8 mouse cellular contexts compared by ENCODE assay signal in the genomic region with DNA sequence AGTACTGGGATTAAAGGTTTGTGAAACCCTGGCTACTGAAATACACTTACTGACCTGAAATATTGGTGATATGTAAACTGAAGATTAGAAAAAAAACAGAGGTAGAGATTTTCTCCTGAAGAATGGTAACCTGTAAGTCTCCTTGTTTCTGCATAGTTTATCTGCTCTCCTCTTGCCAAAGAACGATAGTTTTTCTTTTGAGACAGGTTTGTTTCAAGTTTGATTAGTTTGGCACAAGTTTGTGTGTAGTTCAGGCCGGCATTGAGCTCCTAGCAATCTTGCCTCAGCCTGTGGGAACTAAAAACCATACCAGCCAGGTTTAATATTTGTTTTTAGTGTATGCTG. TPM values are rescaled to one million over a fixed set of nuclear protein-coding genes. Genes with fewer than 3 reads are reported as not detected.
DNase-seq lines count a peak whose midpoint lies in the region; ATAC-seq and TF ChIP-seq lines count a peak whose summit lies in the region.

No protein-coding gene starts in this region.

- ATAC-seq in kidney, embryonic 15.5 days (replicated peaks; ENCODE audit: low FRiP score) = no peak
- ATAC-seq in embryonic facial prominence, embryonic 11.5 days (replicated peaks; ENCODE audit: insufficient number of reproducible peaks, low FRiP score, low TSS enrichment, low read depth) = no peak
- no peak for ATAC-seq in intestine, embryonic 14.5 days (replicated peaks; ENCODE audit: low FRiP score, low TSS enrichment, low read depth)
- ATAC-seq in midbrain, embryonic 16.5 days = no peak

- no peak overlapping the region for H3K27ac ChIP-seq in kidney, embryonic 15.5 days
- no peak overlapping the region for H3K27ac ChIP-seq in embryonic facial prominence, embryonic 11.5 days (replicated peaks; ENCODE audit: low read depth, low read length)
- no peak overlapping the region for H3K27ac ChIP-seq in intestine, embryonic 14.5 days (ENCODE audit: low read depth)
- H3K27ac ChIP-seq in midbrain, embryonic 16.5 days (ENCODE audit: low read length) = no peak overlapping the region
- no peak overlapping the region for H3K27ac ChIP-seq in thymus, adult 2 months (ENCODE audit: control insufficient read depth, insufficient read depth, low read length)

- no peak for TF ChIP-seq CTCF in thymus, adult 2 months (IDR thresholded peaks at IDR 0.05; ENCODE audit: borderline replicate concordance, control insufficient read depth, extremely low read depth, insufficient read depth, low read length, poor library complexity)

- DNase-seq in kidney, postnatal 10 days = no peak
- no peak for DNase-seq in embryonic facial prominence, embryonic 11.5 days (ENCODE audit: low spot score)
- DNase-seq in intestine, embryonic 14.5 days (ENCODE audit: low spot score) = no peak
- DNase-seq in cerebellum, adult 8-10 months = no peak
- no peak for DNase-seq in adrenal gland, postnatal 4 days (ENCODE audit: low spot score in 2 of 2)
- DNase-seq in thymus, adult 2 months = no peak

- peak overlapping the region; percentile 85 for H3K4me3 ChIP-seq in kidney, embryonic 15.5 days (replicated peaks)
- peak overlapping the region; percentile 93 for H3K4me3 ChIP-seq in embryonic facial prominence, embryonic 11.5 days (ENCODE audit: low read depth, low read length)
- H3K4me3 ChIP-seq in intestine, embryonic 14.5 days (ENCODE audit: low read depth, low read length) = peak overlapping the region; percentile 98
- H3K4me3 ChIP-seq in midbrain, embryonic 16.5 days (ENCODE audit: low read depth, low read length) = peak overlapping the region; percentile 61
- no peak overlapping the region for H3K4me3 ChIP-seq in thymus, adult 2 months (ENCODE audit: control insufficient read depth, insufficient read depth, low read length)

- H3K9ac ChIP-seq in kidney, embryonic 15.5 days = peak overlapping the region; percentile 91
- peak overlapping the region; percentile 94 for H3K9ac ChIP-seq in embryonic facial prominence, embryonic 11.5 days (replicated peaks; ENCODE audit: low read length)
- peak overlapping the region; percentile 95 for H3K9ac ChIP-seq in intestine, embryonic 14.5 days (ENCODE audit: low read length)
- peak overlapping the region; percentile 83 for H3K9ac ChIP-seq in midbrain, embryonic 16.5 days (ENCODE audit: low read depth, low read length)

- peaks cover 12% of the 10 kb centered on the region for H3K36me3 ChIP-seq in kidney, embryonic 15.5 days
- H3K36me3 ChIP-seq in embryonic facial prominence, embryonic 11.5 days (replicated peaks; ENCODE audit: control insufficient read depth, insufficient read depth, low read depth, low read length) = no peaks in the 10 kb centered on the region; the same call in 1 of the 2 replicates
- peaks cover 6% of the 10 kb centered on the region for H3K36me3 ChIP-seq in intestine, embryonic 14.5 days (ENCODE audit: control insufficient read depth, insufficient read depth, low read length)
- no peaks in the 10 kb centered on the region for H3K36me3 ChIP-seq in midbrain, embryonic 16.5 days (ENCODE audit: control insufficient read depth, insufficient read depth, low read length)
- no peaks in the 10 kb centered on the region for H3K36me3 ChIP-seq in thymus, adult 2 months (ENCODE audit: control insufficient read depth, insufficient read depth, low read length)

- no peak for TF ChIP-seq POLR2A in thymus, adult 2 months (IDR thresholded peaks at IDR 0.05; ENCODE audit: control insufficient read depth, extremely low read depth, insufficient read depth, low read length, poor library complexity)

- WGBS in kidney, embryonic 15.5 days = 38% methylated on average over 2 of the region's 2 CpGs
- 80% methylated on average over 2 of the region's 2 CpGs for WGBS in embryonic facial prominence, embryonic 11.5 days
- WGBS in intestine, embryonic 14.5 days = 29% methylated on average over 2 of the region's 2 CpGs
- WGBS in midbrain, embryonic 16.5 days = 65% methylated on average over 2 of the region's 2 CpGs
- WGBS in thymus, adult 2 months = 51% methylated on average over 2 of the region's 2 CpGs

- H3K4me2 ChIP-seq in kidney, embryonic 15.5 days = peak overlapping the region; percentile 65
- H3K4me2 ChIP-seq in embryonic facial prominence, embryonic 11.5 days (ENCODE audit: low read depth, low read length) = peak overlapping the region; percentile 52
- H3K4me2 ChIP-seq in intestine, embryonic 14.5 days (ENCODE audit: low read length) = peak overlapping the region; percentile 97
- peak overlapping the region; percentile 65 for H3K4me2 ChIP-seq in midbrain, embryonic 16.5 days (ENCODE audit: low read length)

- H3K4me1 ChIP-seq in kidney, embryonic 15.5 days = peaks cover 20% of the 10 kb centered on the region
- no peaks in the 10 kb centered on the region for H3K4me1 ChIP-seq in embryonic facial prominence, embryonic 11.5 days (ENCODE audit: control insufficient read depth, insufficient read depth, low read length)
- H3K4me1 ChIP-seq in intestine, embryonic 14.5 days (replicated peaks; ENCODE audit: control insufficient read depth, insufficient read depth, low read length) = peaks cover 27% of the 10 kb centered on the region
- peaks cover 24% of the 10 kb centered on the region for H3K4me1 ChIP-seq in midbrain, embryonic 16.5 days (ENCODE audit: control insufficient read depth, insufficient read depth, low read length)
- H3K4me1 ChIP-seq in thymus, adult 2 months (replicated peaks; ENCODE audit: control insufficient read depth, insufficient read depth, low read length) = peaks cover 3% of the 10 kb centered on the region; the same call in 1 of the 2 replicates

- H3K27me3 ChIP-seq in kidney, embryonic 15.5 days = no peaks in the 10 kb centered on the region
- no peaks in the 10 kb centered on the region for H3K27me3 ChIP-seq in embryonic facial prominence, embryonic 11.5 days (ENCODE audit: control insufficient read depth, insufficient read depth, low read length)
- H3K27me3 ChIP-seq in intestine, embryonic 14.5 days (replicated peaks; ENCODE audit: control insufficient read depth, insufficient read depth, low read length) = no peaks in the 10 kb centered on the region
- H3K27me3 ChIP-seq in midbrain, embryonic 16.5 days (ENCODE audit: control insufficient read depth, insufficient read depth, low read depth, low read length) = no peaks in the 10 kb centered on the region
- H3K27me3 ChIP-seq in thymus, adult 2 months (ENCODE audit: control insufficient read depth, insufficient read depth, low read length) = no peaks in the 10 kb centered on the region

- H3K9me3 ChIP-seq in kidney, embryonic 15.5 days (replicated peaks) = no peaks in the 10 kb centered on the region
- no peaks in the 10 kb centered on the region for H3K9me3 ChIP-seq in embryonic facial prominence, embryonic 11.5 days (replicated peaks; ENCODE audit: control insufficient read depth, low read length)
- H3K9me3 ChIP-seq in intestine, embryonic 14.5 days (ENCODE audit: control insufficient read depth, low read length) = no peaks in the 10 kb centered on the region
- H3K9me3 ChIP-seq in midbrain, embryonic 16.5 days (replicated peaks; ENCODE audit: control insufficient read depth, low read length, poor library complexity, severe bottlenecking) = no peaks in the 10 kb centered on the region

RNA-seq across cellular contexts. Expression of a gene that starts 1.3 kb away (rescaled TPM):
- polyA plus RNA-seq in kidney, embryonic 15.5 days (2015; fragmentation: Nextera tagmentation; extraction: Ambion mirVana) = 63.9 and 65.5 TPM in 2 replicates
- 75.9 and 83.7 TPM in 2 replicates for polyA plus RNA-seq in embryonic facial prominence, embryonic 11.5 days (2014; fragmentation: Nextera tagmentation; extraction: Ambion mirVana)
- 58.9 and 61.1 TPM in 2 replicates for polyA plus RNA-seq in intestine, embryonic 14.5 days (2014; fragmentation: Nextera tagmentation; extraction: Ambion mirVana)
- polyA plus RNA-seq in midbrain, embryonic 16.5 days (2015; fragmentation: Nextera tagmentation; extraction: Ambion mirVana) = 26.5 and 32.0 TPM in 2 replicates
- 10 to 100 TPM; 39.4 to 40.7 TPM for total RNA-seq in adrenal gland, postnatal 4 days (2021)
- 40.3 and 42.4 TPM in 2 replicates for polyA plus RNA-seq in thymus, adult 2 months (2012; rRNA removed)

RNA-seq across cellular contexts. Expression of a gene that starts 1.4 kb away (rescaled TPM):
- polyA plus RNA-seq in kidney, embryonic 15.5 days (2015; fragmentation: Nextera tagmentation; extraction: Ambion mirVana) = 103 and 105 TPM in 2 replicates
- polyA plus RNA-seq in embryonic facial prominence, embryonic 11.5 days (2014; fragmentation: Nextera tagmentation; extraction: Ambion mirVana) = 71.0 and 72.3 TPM in 2 replicates
- 103 and 118 TPM in 2 replicates for polyA plus RNA-seq in intestine, embryonic 14.5 days (2014; fragmentation: Nextera tagmentation; extraction: Ambion mirVana)
- polyA plus RNA-seq in midbrain, embryonic 16.5 days (2015; fragmentation: Nextera tagmentation; extraction: Ambion mirVana) = 49.6 and 53.3 TPM in 2 replicates
- 10 to 100 TPM; 49.6 to 58.0 TPM for total RNA-seq in adrenal gland, postnatal 4 days (2021)
- polyA plus RNA-seq in thymus, adult 2 months (2012; rRNA removed) = 49.8 and 51.5 TPM in 2 replicates

RNA-seq across cellular contexts. Expression of a gene that starts 12.2 kb away (rescaled TPM):
- 0.57 and 0.61 TPM in 2 replicates for polyA plus RNA-seq in kidney, embryonic 15.5 days (2015; fragmentation: Nextera tagmentation; extraction: Ambion mirVana)
- 0.22 and 0.34 TPM in 2 replicates for polyA plus RNA-seq in embryonic facial prominence, embryonic 11.5 days (2014; fragmentation: Nextera tagmentation; extraction: Ambion mirVana)
- polyA plus RNA-seq in intestine, embryonic 14.5 days (2014; fragmentation: Nextera tagmentation; extraction: Ambion mirVana) = 0.74 and 0.98 TPM in 2 replicates
- 8.9 and 10.2 TPM in 2 replicates for polyA plus RNA-seq in midbrain, embryonic 16.5 days (2015; fragmentation: Nextera tagmentation; extraction: Ambion mirVana)
- 1 to 10 TPM; 1.0 to 1.6 TPM for total RNA-seq in adrenal gland, postnatal 4 days (2021)
- 0.12 and 0.13 TPM in 2 replicates for polyA plus RNA-seq in thymus, adult 2 months (2012; rRNA removed)

RNA-seq across cellular contexts. Expression of a gene that starts 31.3 kb away (rescaled TPM):
- polyA plus RNA-seq in kidney, embryonic 15.5 days (2015; fragmentation: Nextera tagmentation; extraction: Ambion mirVana) = 16.7 and 17.1 TPM in 2 replicates
- polyA plus RNA-seq in embryonic facial prominence, embryonic 11.5 days (2014; fragmentation: Nextera tagmentation; extraction: Ambion mirVana) = 21.0 and 21.2 TPM in 2 replicates
- 25.6 and 27.0 TPM in 2 replicates for polyA plus RNA-seq in intestine, embryonic 14.5 days (2014; fragmentation: Nextera tagmentation; extraction: Ambion mirVana)
- 19.8 and 25.9 TPM in 2 replicates for polyA plus RNA-seq in midbrain, embryonic 16.5 days (2015; fragmentation: Nextera tagmentation; extraction: Ambion mirVana)
- total RNA-seq in adrenal gland, postnatal 4 days (2021) = 100 to 1,000 TPM; 169 to 181 TPM
- polyA plus RNA-seq in thymus, adult 2 months (2012; rRNA removed) = 48.8 and 53.7 TPM in 2 replicates
